Mouse (Mus musculus): Measurements from ENCODE around the gene Pgd.

- TF ChIP-seq POLR2A (IDR thresholded peaks at IDR 0.05; ENCODE audit: insufficient read length, low read depth) (no peak), MYOD1 (IDR thresholded peaks at IDR 0.05; ENCODE audit: control insufficient read depth in 1 of 3, insufficient read length in 2 of 3, low read depth in 2 of 3) (no peak), USF1 (IDR thresholded peaks at IDR 0.05; ENCODE audit: low read depth) (no peak), POLR2AphosphoS2 (IDR thresholded peaks at IDR 0.05; ENCODE audit: insufficient read length, low read depth) (no peak), TCF12 (IDR thresholded peaks at IDR 0.05; ENCODE audit: insufficient read depth, poor library complexity, severe bottlenecking) (no peak), E2F4 (IDR thresholded peaks at IDR 0.05; ENCODE audit: insufficient read depth) (no peak), CEBPB (IDR thresholded peaks at IDR 0.05; ENCODE audit: insufficient read depth, poor library complexity, severe bottlenecking) (no peak)
Observed at GRCm38 (mm10) chr4:149163196-149163595, 3.4 kb downstream of the Pgd start.
